Mouse (Mus musculus): ENCODE measurements at regions not wholly inside any gene's neighbourhood (a gene's known extent, or its start where the extent isn't known, plus 50 kb on each side); places are given as distances from the start of the nearest gene placed in this dataset.
A peak's percentile ranks its signal among the peaks of the same experiment; 100 is the strongest.

DNA sequence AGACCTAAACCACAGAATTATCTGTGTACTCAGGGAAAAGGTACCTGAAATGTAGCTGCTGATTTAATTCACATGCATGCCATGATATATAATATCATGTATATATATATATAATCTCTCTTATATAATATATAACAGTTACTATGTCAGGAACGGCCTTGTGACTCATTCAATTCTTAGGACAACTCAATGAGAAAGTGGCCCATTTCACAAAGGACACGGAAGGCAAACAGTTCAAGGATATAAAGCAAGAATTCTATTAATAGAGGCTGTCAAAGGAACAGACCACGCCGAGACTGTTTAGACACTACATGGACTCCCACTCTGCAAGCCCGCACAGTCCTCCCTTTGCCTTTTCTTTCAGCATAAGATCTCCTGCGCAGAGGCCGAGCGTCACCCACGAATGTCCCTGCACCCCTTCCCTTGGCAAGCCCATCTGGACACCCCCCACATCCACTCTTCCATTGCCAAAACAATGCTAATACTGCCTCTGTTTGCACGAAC, 148.0 kb upstream of the Klf14 start:
- DNase-seq (ENCODE audit: low spot score in 2 of 2): no peak

DNA sequence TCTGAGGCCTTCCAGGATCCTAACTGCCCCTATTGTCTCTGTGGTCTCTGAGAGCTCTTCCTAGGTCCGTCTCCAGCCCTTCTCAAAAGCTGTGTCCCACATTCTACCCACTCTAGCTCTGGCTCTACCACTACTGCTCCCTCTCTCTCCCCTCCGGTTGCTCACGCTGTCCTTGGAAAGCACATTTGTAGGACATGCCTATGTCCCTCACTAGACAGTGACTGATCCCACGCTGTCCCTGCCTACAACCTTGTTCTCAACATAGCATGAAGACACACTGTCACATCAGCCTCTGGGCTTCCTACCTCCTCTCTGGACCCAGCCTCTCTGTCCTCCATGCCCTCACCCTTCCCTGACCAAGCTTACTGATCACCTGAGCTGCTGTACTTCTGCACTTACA, 148.5 kb upstream of the Klf14 start:
- no peak for DNase-seq (ENCODE audit: low spot score in 2 of 2)

DNA sequence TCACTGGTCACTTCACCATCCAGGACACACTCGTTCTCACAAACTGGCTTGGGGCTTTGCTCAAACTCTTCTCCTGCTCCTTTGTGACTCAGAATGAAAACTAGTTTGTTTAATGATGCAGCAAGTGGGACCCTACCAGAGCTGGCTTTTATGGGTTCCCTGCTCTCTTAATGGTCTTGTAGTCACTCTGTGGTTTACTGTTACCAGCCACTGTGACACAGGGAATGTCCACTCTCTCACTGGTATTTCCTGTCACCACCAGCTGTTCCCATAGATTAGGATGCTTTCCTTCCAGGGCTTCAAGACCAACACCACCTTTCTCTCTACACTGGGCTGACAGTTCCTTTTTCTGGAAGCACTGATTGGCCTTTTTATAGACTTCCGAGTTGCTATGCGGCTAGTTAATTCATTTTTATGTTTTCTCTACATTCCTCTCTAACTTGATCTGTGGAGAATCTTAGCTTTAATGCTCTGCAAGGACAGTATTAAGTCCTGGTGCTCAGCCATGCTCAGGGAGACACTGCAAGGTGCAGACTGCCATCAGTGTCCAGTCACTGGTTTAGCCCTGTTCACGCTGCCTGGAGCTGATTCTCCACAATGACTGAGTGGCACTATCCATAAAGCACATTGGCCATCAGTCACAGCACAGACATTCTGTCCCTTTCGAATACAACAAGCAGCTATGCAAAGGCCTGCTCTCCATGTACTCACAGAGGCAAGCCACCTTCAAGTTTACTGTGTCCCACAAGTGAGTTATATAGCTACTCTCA, 149.2 kb upstream of the Klf14 start:
- no peak for DNase-seq (ENCODE audit: low spot score in 2 of 2)

DNA sequence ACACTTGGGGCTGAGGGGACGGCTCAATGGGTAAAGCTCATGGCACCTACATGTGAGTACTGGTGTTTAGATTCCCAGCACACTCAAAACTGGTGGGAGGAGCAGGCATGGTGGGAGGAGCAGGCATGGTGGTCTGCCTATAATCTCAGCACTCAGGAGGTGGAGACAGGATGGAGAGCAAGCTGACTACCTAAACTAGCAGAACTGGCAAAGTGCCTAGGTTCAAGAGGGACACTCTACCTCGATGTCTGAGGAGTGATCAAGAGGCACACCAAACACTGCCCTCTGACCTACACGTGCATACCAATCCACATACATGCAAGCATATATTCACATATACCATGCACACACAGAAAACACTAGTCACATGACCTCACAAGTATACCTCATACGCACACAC, 150.7 kb upstream of the Klf14 start:
- no peak for DNase-seq (ENCODE audit: low spot score in 2 of 2)

DNA sequence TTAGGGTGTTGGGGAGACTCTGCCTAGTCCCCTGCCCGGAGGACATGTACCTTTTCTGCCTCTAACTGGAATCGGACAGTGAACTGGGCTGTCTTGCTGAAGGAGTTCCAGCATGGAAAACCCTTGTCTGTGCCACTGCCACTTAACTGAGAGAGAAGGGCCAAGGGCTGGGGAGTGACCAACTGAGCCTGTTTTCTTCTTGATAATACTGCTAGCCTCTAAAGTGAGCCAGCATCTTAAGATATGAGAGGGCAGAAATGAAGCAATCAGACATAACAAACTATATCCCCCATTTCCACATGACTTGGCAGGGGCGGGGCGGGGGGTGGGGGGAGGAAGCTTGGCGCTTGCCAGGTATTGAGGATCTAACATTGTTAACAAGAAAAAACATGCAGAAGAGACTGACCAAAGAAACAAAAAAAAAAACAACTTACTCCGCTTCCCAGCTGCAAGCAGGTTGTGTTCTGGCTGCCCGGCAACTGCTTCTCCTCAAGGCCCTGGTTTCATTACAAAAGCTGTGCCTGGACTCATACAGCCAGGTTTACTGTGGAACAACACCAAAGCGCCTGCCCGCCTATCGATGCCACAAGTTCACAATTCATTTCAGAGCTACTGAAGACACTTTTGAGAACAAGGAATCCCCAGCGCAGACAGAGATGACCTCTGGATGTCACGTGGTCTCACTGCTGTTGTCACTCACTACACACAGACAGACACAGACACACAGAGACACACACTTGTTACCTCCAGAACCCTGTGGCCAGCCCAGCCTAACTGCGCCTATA, 153.6 kb upstream of the Klf14 start:
- DNase-seq (ENCODE audit: low spot score in 2 of 2): no peak

DNA sequence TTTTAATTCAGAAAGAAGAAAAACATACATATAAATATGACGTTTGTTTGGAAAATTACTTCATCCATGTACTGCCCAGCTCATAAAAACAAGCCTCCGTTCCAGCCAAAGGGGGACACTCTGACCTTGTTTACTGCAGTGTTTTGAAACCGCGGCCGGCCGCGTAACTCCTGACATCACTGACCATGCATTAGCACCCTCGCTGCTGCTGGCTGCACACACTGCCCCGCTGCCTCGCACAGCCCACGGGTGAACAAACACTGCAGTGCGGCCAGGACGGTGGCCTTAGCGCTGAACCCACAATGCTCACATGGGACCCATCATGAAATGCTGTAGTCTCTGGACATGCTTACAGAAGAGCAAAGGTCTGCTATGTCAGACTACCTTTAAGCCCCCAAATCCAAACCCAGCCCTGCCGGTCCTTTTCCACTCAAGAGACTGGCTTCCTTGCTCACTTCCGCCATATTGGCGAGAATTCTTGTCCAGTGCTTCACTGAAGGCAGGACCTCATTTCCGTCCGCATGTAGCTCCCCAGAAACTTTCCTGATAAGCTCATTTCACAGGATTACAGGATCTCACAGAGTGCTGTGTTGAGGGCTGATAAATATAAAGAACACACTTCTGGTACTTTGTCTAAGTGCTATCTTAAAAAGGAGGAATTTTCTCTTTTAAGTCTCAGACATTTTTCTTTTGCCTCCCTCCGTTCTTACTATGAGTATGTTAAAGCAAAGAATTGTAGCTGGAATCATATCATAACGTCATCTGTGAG, 154.9 kb upstream of the Klf14 start:
- DNase-seq (ENCODE audit: low spot score in 2 of 2): peak in 1 of 2 experiments; percentile 60

DNA sequence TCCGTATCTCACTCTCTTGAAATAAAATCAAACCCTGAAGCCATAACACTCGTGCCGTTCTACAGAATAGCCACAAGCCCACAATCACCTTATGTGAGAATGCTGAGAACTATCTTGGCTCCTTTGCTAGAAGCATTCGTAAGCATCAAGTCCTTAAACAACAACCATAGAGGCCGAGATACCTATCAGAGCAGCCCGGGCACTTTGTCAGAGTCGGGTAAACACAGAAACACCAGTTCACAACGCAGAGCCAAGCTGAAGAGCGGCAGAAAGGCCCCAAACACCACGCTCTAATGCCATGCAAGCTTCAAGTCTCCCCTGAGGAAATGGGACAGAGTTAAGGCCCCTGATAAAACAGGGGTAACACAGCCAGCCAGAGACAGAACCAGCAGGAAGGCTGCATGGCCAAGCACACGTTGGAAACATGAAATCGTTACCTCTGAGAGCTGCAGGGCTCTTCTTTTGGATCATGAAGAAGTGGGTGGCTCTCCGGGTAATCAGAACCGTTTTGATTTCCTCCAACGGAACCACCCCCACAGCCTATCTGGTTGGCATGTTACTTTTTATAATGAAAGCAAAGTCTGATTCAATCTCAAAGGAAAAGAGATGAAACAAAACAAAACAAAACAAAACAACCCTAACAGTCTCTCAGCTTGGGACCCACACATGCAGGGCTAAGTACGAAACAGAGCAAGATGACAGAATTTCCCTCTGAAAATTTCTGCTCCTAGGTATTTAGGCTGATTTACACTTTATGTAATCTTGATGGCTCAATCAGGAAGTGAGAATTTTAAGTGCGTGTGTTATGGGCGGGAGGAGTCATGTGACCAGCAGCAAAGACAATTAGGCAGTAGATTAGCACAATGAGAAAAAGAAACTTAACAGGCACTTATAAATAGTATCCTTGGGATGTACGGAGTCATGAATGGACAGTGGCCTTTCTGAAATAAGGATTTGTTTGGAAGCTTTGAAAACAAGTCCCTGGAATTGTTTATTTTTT, 155.8 kb upstream of the Klf14 start:
- DNase-seq (ENCODE audit: low spot score in 2 of 2): no peak

DNA sequence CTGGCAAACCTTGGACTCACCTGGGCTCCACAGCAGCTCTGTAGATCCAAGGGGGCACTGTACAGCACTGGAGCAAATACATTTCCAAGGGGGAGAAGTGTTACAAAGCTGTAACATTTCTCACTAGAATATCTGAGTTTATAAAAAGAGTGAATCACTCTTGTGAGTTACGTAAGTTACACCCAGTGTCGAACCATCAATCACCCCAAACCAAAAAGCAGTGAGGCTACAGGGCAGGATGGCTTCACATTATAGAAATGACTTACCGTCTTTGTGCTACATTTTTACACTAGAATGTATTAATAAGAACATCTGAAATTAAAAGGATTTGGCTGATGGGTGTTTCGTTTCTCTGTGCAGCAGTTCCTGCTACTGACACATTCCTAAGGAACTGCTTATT, 156.7 kb upstream of the Klf14 start:
- no peak for DNase-seq (ENCODE audit: low spot score in 2 of 2)

DNA sequence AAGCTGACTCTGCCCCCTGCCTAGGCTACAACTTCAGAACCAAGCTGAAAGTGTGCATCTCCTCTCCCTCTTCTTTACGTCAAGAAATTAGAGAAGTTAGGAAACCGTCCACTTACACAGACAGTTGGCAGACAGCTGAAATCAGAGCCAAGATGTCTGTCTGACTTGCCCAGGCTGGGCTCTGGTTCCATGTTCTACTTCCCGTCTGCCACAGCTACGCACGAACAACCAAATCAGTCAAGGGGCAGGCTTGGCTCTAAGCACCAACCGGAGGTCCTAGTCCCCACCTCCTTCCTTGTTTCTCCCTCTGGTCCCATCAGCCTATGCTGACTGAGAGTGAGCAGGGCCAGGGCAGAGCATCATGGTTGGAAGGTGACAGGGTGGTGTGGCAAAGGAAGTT, 157.5 kb upstream of the Klf14 start:
- DNase-seq (ENCODE audit: low spot score in 2 of 2): no peak

DNA sequence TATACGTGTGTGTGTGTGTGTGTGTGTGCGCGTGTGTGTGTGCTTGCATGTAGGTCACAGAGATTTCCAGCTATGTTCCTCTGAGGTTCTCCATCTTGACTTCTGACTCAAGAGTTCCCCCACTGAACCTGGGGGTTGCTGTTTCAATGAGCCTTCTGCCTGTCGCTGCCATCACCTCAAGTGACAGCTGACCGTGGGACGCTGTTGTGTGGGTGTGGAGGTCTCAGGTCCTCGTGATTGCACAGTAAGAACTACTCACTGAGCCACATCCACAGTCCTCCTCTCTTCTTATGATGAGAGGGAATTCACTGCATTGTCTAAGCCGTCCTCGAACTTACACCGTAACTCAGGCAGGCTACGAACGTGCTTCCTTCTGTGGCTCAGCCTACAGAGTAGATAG, 158.8 kb upstream of the Klf14 start:
- no peak for DNase-seq (ENCODE audit: low spot score in 2 of 2)

DNA sequence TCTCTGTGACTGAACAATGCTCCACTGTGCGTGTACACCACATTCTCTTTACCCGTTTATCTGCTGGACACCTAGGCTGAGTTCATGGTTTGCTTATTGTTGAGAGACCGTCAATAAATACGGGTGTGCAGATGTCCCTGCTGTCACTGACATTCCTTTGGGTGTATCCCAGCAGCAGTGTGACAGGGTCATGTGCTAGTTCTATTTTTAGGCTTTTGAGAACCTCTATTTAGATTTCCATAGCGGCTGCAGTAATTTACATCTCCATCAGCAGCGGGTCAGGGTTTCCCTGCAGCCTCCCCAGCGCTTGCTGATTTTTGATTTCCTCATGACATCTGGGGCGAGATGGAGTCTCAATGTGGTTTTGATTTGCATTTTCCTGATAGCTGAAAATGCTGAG, 162.1 kb upstream of the Klf14 start:
- DNase-seq (ENCODE audit: low spot score in 2 of 2): no peak

DNA sequence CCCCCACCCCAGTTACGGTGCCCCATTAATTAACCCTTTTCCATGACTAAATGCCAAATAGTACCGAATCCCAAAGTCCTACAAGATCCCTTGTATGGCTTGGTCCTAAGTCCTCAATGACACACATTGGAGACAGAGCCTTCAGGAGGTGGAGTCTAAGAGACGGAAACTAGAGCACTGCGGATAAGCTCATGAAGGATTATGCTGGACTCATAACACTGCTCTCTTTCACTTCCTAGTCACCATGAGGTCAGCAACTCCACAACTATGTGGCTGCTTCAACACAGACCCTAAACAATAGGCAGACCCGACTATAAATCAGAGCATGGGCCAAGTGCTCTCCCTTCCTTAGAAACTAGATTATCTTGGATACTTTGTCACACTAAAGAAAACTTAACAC, 164.0 kb upstream of the Klf14 start:
- no peak for DNase-seq (ENCODE audit: low spot score in 2 of 2)

DNA sequence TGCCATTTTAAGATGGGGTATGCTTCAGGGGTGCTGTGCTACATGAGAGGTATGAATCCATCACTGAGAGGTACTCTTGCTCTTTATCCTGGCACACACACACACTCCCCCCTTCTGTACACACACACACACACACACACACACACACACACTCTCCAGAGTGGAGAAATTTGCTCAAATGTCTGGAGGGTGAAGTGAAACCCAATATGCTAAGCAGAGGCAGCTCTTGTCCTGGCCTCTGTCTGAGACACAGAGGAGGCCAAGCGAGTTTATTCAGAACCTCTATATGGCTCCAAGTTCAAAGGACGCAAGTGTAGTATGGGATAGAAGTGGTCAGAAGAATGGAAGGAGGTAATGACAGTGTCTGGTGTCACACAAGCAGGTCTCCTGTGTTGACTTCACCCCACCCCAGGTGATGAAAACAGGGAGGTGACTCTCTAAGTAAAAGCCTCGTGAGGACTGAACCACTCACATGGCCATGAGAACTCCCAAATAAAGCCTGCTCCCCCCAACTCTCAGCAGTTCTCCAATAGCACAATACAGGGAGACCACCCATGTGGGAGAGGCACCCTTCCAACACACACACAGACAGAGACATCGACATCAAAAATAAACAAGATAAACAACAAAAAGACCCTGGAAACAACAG, 164.6 kb upstream of the Klf14 start:
- DNase-seq (ENCODE audit: low spot score in 2 of 2): no peak

DNA sequence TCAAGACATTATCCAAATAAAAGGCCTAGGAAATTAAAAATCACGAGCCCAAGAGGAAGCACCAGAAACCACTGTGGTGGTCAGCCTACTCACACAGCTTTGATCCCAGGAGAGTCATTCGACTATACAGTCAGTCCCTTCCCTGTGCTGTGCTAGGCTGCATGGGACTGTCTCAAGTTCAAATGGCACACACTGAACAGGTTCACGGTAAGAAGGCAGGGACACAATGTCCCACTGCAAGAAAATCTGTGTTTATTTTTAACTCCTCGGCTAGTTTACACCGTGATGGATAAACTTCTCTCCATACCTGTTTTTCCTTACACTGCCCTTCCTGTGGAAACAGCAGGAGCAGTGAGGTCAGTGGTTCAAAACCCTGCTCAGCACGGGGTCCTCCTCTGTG, 165.2 kb upstream of the Klf14 start:
- DNase-seq (ENCODE audit: low spot score in 2 of 2): no peak

DNA sequence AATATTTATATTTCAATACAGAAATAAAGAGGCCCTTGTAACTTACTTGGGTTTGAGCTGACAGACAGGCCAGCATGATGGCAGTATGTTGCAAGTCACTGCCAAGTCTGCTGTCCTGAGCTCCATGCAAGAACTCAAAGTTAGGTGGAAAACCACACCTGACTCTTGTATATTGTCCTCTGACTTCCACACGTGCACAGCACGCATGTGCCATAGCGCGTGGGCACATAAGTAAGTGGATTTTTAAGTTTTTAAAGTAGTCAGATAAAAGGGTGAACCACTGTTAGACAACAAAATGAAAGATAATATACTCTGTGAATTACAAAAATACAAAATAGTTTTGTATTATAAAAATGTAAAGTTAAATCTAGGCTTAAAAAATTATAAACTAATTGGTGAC, 166.0 kb upstream of the Klf14 start:
- DNase-seq (ENCODE audit: low spot score in 2 of 2): no peak

DNA sequence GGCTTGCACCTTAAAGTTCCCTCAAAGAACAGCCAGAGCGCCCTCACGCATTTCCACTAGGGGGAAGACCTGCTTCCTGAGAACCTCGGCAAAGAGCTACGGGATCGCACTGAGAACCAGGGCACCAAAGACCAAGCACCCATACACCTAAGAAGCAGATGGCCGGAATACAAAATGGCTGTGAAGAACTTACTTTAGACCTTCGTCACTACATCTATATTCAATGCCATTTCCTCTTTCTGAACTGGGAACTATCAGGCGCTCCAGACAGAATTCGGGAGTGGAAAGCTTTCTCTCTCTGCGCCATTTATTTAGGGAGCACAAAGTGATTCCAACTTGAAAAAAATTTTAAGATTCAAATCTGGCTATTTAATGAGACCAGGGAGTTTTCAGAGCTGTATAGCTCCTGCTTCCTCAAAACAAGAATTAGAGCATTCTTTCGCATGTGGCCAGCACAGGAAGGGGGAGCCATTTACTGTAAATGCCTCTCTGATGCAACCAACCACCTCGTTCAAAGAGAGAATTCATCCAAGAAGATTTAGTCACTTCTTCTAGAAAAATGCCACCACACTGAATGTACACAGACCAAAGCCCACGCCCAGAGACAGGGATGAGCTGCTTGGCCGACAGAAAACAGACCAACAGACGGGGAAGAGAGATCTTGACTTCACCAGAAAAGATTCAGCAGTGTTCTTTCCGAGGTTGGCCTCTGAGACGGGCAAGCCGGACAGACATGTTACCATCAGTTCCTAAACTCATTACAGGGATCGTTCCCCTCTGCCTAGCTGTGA, 166.6 kb upstream of the Klf14 start:
- no peak for DNase-seq (ENCODE audit: low spot score in 2 of 2)

DNA sequence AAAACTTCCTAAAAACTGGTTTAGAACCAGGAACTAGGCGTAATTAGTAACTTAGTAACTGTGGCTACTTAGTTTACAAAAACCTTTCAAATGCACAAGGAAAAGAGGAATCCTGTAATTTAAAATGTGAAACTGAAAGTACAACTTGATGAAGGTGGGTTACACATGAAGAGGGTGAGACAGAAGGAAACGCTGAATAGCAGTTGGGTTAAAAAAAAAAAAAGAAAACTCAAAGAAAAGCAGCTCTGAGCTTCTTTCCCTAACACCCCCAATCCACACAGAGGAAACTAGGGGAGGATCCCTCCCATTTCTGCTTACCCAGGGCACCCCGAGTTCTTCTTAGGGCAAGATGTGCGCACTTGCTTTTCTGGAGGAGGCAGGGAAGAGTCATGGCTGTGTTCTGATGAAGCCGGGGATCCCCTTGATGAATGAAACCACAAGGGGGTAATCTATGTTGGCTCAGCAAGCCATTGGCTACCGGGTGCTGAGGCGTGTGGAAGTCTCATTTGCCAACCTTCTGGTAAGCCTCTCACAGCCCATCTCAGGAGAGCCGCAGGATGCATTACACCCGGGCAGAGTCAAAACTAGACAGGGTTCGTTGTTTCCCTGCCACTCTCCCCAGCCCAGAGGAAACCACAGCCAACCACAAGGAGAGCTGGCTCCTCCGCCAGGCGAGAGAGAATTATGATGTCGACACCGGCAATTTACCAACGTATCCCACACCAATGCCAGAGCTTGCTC, 167.4 kb upstream of the Klf14 start:
- DNase-seq (ENCODE audit: low spot score in 2 of 2): no peak

DNA sequence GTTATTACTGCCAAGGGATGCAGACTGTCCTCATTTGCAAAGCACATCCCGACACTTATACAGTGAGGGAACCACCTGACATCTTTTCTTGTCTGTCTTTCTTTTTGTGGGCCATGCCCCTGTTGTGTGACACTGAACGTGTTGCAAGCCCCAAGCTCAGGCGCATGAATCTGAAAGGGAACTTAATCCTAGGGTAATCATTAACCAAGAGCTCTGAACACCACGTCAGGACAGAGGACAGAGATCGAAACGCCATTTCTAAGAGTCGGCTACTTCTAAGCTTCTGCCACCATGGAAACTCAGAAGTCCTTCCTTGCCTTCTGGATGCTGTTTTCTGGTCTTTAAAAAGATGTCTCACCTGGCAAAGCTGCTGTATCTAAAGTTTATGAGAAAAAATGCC, 170.3 kb upstream of the Klf14 start:
- DNase-seq (ENCODE audit: low spot score in 2 of 2): no peak

DNA sequence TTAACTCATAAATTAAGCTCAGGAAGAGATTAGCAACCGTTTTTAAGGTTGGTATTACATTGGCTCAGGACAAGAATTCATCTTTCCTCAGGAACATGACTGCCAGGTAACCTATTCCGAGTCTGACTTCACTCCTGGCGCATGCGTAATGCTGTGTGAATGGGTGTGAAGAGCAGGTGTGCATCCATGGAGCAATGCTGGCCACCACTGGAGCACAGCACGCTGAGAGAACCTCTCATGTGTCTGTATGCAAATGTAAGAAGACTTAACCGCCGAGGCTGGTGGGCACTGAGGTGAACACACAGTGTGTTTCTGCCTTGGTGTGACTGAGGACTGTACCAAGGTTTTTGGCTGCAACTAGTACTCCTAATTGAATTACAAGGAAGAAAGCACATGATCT, 171.1 kb upstream of the Klf14 start:
- DNase-seq (ENCODE audit: low spot score in 2 of 2): no peak
